Mouse (Mus musculus): Measurements from ENCODE around the gene Cyp3a13.
"Not testable (repeated sequence)": the region's sequence is repeated elsewhere in the genome, so short reads cannot be mapped to it uniquely, and the experiment has no call there.

Cyp3a13 gene

GRCm38 (mm10) chr5:137871644-137872380 is 49.6 kb downstream of the Cyp3a13 start, which contains the start of gene Pilrb2:
Pilrb2 (minus strand) TSS chr5:137871815.
- not testable (repeated sequence) for DNase-seq (ENCODE audit: low spot score)

DNA sequence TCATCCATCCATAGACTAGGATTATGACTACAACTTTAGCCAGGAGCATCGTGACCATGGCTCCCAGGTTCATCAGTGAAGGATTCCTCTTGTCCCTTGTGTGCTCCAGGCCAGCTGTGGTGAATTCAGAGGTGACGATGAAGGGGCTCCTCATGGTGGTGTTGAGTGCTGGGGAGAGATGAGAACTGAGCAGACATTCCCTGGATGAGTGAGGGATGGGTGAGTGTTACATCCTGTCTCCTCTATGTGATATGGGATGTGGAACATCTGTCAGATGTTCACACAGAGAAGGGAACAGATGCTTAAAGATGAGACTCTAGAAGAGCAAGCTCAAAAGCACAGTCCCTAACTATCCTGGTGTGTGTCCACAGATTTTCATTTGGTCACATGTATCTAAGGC is 52.8 kb downstream of the Cyp3a13 start:
- DNase-seq (ENCODE audit: low spot score), result not testable (repeated sequence)

DNA sequence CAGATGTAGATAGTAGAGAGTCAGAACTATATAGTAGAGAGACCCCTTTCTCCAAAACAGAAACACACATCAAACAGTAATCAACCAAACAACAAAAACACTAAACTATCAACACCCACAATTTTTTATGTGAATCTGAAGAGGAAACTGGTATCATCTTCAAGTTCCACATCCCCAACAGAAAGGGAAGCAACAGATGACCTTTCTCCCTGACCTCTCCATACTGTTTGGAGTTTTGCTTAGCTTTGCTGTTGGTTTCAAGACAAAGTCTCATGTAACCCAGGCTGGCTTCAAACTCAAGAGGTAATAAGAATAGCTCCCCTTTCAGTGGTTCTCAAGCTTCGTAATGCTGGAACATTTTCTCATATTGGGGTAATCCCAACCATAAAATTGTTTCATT is 57.4 kb downstream of the Cyp3a13 start:
- DNase-seq (ENCODE audit: low spot score), result not testable (repeated sequence)

DNA sequence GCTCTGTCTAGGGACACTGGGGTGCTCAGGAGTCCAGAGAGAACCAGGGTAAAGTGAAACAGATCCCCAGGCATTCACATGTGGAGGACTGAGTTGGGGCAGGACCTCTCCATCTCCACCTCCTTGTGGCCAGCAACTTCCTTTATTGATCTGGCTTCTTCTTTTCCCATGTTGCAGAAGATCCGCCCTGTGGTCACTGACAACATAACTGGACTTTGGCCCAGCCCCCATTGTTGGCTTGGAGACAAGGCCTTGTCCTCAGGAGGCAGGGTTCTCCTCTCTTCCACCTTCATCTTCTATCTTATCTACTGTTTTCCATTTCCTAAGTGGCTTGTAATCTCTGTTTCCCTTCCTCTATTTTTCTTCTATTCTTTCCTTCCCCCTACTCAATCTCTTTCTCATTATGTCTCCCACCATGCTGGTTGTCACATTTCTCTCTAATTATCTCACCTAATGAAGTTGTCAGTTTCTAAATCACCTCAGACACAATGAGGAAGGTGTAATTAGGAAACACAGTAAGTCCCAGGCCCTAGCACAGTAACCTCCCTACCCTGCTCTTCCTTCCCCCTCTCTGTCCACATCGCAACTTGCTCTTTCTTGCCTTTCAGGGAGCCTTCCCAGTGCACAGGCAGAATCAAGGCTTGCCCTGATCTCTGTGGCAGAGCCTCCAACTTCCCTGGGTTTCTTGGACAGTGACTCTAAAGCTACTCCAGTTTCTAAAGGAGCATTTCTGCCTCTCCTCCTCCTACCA is 63.3 kb downstream of the Cyp3a13 start, which contains the start of gene Pilrb1:
Gene Pilrb1 (minus strand): TSS at position 147 of the 751 bp plus-strand sequence.
- not testable (repeated sequence) for DNase-seq (ENCODE audit: low spot score)

DNA sequence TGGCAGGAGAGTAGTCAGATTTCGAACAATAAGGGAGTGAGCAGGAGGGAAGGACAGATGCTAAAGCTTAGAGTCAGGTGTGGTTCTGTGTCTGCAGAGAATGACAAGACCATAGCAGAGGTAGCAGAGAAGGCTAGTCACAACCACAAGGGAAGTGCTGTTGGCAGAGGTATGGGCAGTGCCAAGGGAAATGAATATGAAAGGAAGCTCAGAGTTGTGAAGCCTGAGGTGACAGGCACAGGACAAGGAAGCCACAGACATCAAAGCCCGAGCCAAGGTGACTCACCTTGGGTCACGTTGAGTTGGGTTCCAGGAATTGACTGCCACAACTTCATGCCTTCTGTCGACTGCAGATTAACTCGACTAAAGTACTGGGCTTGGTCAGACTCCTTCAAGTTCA is 64.5 kb downstream of the Cyp3a13 start:
- not testable (repeated sequence) for DNase-seq (ENCODE audit: low spot score)

GRCm38 (mm10) chr5:137854907-137855306 is 66.5 kb downstream of the Cyp3a13 start:
- not testable (repeated sequence) for DNase-seq (ENCODE audit: low spot score)

DNA sequence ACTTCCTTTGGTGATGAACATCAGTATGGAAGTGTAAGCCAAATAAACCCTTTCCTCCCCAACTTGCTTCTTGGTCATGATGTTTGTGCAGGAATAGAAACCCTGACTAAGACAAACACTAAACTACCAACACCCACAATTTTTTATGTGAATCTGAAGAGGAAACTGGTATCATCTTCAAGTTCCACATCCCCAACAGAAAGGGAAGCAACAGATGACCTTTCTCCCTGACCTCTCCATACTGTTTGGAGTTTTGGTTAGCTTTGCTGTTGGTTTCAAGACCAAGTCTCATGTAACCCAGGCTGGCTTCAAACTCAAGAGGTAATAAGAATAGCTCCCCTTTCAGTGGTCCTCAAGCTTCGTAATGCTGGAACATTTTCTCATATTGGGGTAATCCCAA is 71.1 kb downstream of the Cyp3a13 start:
- DNase-seq (ENCODE audit: low spot score), result not testable (repeated sequence)
